Mouse (Mus musculus): ENCODE data around the gene Hist1h2bh.

DNA sequence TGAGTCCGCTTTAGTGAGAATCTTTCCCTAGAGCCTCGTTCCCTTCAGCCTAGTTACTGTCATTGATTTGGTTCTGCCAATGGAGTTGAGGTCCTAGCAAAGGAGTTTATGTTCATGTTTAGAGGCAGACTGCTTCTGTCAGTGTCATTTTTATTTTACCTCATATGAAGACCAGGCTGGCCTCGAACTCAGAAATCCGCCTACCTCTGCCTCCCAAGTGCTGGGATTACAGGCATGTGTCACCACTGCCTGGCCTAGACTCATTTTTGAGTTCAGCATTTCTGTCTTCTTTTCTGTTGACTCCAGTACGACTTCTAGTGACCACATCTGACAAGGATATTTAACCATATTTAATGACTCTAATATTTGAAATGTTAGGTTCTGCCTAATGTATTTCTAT is 27.9 kb downstream of the Hist1h2bh start:
- no peak for TF ChIP-seq CTCF (IDR thresholded peaks at IDR 0.05; ENCODE audit: control insufficient read depth, insufficient read depth, insufficient read length)
- TF ChIP-seq USF1 (IDR thresholded peaks at IDR 0.05; ENCODE audit: low read depth), result no peak
- no peak for TF ChIP-seq MYOD1 (IDR thresholded peaks at IDR 0.05; ENCODE audit: control insufficient read depth, insufficient read length, low read depth)
- TF ChIP-seq MAX (IDR thresholded peaks at IDR 0.05), result no peak
- TF ChIP-seq MYOG (IDR thresholded peaks at IDR 0.05; ENCODE audit: control insufficient read depth, extremely low read depth, insufficient read length), result no peak

Measured in C2C12 (cell line).